Mouse (Mus musculus) MEL (cell line): Measurements from ENCODE around the gene Ncbp1. TPM values are rescaled to one million over a fixed set of nuclear protein-coding genes. Genes with fewer than 3 reads are reported as not detected.
A peak's percentile ranks its signal among the peaks of the same experiment; 100 is the strongest.

Experiments used
- DNase-seq: peaks from one replicate; pipeline ENCODE4 v3.0.0; 2011; ENCODE audit warnings: low read depth, low spot score
- H3K27ac ChIP-seq: 2 replicates; pipeline ENCODE4 v1.5.1; 2012; ENCODE audit warnings: low read depth, mild to moderate bottlenecking, control low read depth, low read length, moderate library complexity; ENCODE audit not compliant: control insufficient read depth
- H3K27me3 ChIP-seq, 2 experiments: fragments of 150-350 bp in 1 of 2; sonication (generic) in 1 of 2; 2 replicates each; pipeline ENCODE4 v1.6.1; 2012; ENCODE audit warnings: low read length in 2 of 2, mild to moderate bottlenecking in 2 of 2, improper control_type of control experiment in 1 of 2, moderate library complexity in 1 of 2; ENCODE audit not compliant: insufficient read depth in 2 of 2, control insufficient read depth in 1 of 2
- H3K36me3 ChIP-seq, 2 experiments: 2 replicates each; pipeline ENCODE4 v1.6.1; 2012 to 2014; ENCODE audit warnings: low read length in 2 of 2, improper control_type of control experiment in 1 of 2, inconsistent platforms in 1 of 2, mild to moderate bottlenecking in 1 of 2; ENCODE audit not compliant: insufficient read depth in 2 of 2, control insufficient read depth in 1 of 2
- H3K4me1 ChIP-seq, 2 experiments: fragments of 150-350 bp in 1 of 2; sonication (generic) in 1 of 2; 2 replicates each; pipeline ENCODE4 v1.6.1; 2012; ENCODE audit warnings: low read length in 2 of 2, improper control_type of control experiment in 1 of 2, mild to moderate bottlenecking in 1 of 2; ENCODE audit not compliant: insufficient read depth in 2 of 2, control insufficient read depth in 1 of 2
- H3K4me3 ChIP-seq, 2 experiments: fragments of 150-350 bp in 1 of 2; sonication (generic) in 1 of 2; 2 replicates each; pipeline ENCODE4 v1.5.1; 2012; ENCODE audit warnings: low read depth in 2 of 2, low read length in 2 of 2, mild to moderate bottlenecking in 2 of 2, moderate library complexity in 2 of 2, control low read depth in 1 of 2, improper control_type of control experiment in 1 of 2; ENCODE audit not compliant: control insufficient read depth in 1 of 2, insufficient read depth in 1 of 2
- H3K79me2 ChIP-seq: 2 replicates; pipeline ENCODE4 v1.6.1; 2012; ENCODE audit warnings: mild to moderate bottlenecking, low read length, moderate library complexity; ENCODE audit not compliant: control insufficient read depth, poor library complexity, insufficient read depth
- H3K9ac ChIP-seq: 2 replicates; pipeline ENCODE4 v1.6.1; 2012; ENCODE audit warnings: low read depth, mild to moderate bottlenecking, control low read depth, low read length, moderate library complexity; ENCODE audit not compliant: control insufficient read depth, poor library complexity, severe bottlenecking
- H3K9me3 ChIP-seq: fragments of 150-350 bp; sonication (generic); replicated peaks from 2 replicates; pipeline ENCODE4 v1.6.1; 2012; ENCODE audit warnings: mild to moderate bottlenecking, low read length, improper control_type of control experiment, moderate library complexity; ENCODE audit not compliant: insufficient read depth
- BHLHE40 ChIP-seq: IDR thresholded peaks from 2 replicates; pipeline ENCODE4 v1.6.1; 2012; ENCODE audit warnings: low read depth, mild to moderate bottlenecking, inconsistent platforms, low read length, improper control_type of control experiment, borderline replicate concordance
- CTCF ChIP-seq, 3 experiments: IDR thresholded peaks in 2 of 3; conservative IDR thresholded peaks in 1 of 3; 2 replicates each; pipeline ENCODE4 v1.5.1; 2011 to 2012; ENCODE audit warnings: low read length in 3 of 3, low read depth in 2 of 3, mild to moderate bottlenecking in 2 of 3, improper control_type of control experiment in 1 of 3, inconsistent platforms in 1 of 3, mixed read lengths in 1 of 3, moderate library complexity in 1 of 3; ENCODE audit not compliant: control insufficient read depth in 1 of 3, insufficient read depth in 1 of 3, poor library complexity in 1 of 3, severe bottlenecking in 1 of 3
- E2F4 ChIP-seq: IDR thresholded peaks from 2 replicates; pipeline ENCODE4 v1.6.1; 2011; ENCODE audit warnings: low read depth, low read length, improper control_type of control experiment, borderline replicate concordance
- ETS1 ChIP-seq: IDR thresholded peaks from 2 replicates; pipeline ENCODE4 v1.6.1; 2012; ENCODE audit warnings: low read depth, mild to moderate bottlenecking, inconsistent platforms, low read length, improper control_type of control experiment, moderate library complexity
- GATA1 ChIP-seq: IDR thresholded peaks from 2 replicates; pipeline ENCODE4 v1.6.1; 2011; ENCODE audit warnings: low read depth, low read length, improper control_type of control experiment
- HCFC1 ChIP-seq: IDR thresholded peaks from 2 replicates; pipeline ENCODE4 v1.6.1; 2012; ENCODE audit warnings: low read depth, mild to moderate bottlenecking, inconsistent platforms, low read length, improper control_type of control experiment, moderate library complexity
- JUND ChIP-seq: IDR thresholded peaks from 2 replicates; pipeline ENCODE4 v1.6.1; 2011; ENCODE audit warnings: low read depth, mild to moderate bottlenecking, improper control_type of control experiment, low read length
- MAFK ChIP-seq: IDR thresholded peaks from 2 replicates; pipeline ENCODE4 v1.6.1; 2011; ENCODE audit warnings: low read depth, mild to moderate bottlenecking, low read length, improper control_type of control experiment, borderline replicate concordance
- MAX ChIP-seq: IDR thresholded peaks from 2 replicates; pipeline ENCODE4 v1.6.1; 2011; ENCODE audit warnings: low read length, improper control_type of control experiment
- NRF1 ChIP-seq: IDR thresholded peaks from 2 replicates; pipeline ENCODE4 v1.6.1; 2014; ENCODE audit warnings: low read depth, mild to moderate bottlenecking, inconsistent platforms, low read length, improper control_type of control experiment, moderate library complexity; ENCODE audit not compliant: poor library complexity, insufficient read depth, severe bottlenecking
- POLR2AphosphoS5 ChIP-seq: IDR thresholded peaks from 2 replicates; pipeline ENCODE4 v1.6.1; 2012; ENCODE audit warnings: low read depth, borderline replicate concordance, mild to moderate bottlenecking, inconsistent platforms, low read length, moderate library complexity, mixed read lengths
- RAD21 ChIP-seq: IDR thresholded peaks from 2 replicates; pipeline ENCODE4 v1.6.1; 2011; ENCODE audit warnings: mild to moderate bottlenecking, low read depth, low read length, improper control_type of control experiment
- RCOR1 ChIP-seq: IDR thresholded peaks from 2 replicates; pipeline ENCODE4 v1.6.1; 2012; ENCODE audit warnings: low read depth, mild to moderate bottlenecking, inconsistent platforms, low read length, improper control_type of control experiment
- SIN3A ChIP-seq: IDR thresholded peaks from 2 replicates; pipeline ENCODE4 v1.6.1; 2012; ENCODE audit warnings: low read length, improper control_type of control experiment, inconsistent platforms
- SMC3 ChIP-seq: IDR thresholded peaks from 2 replicates; pipeline ENCODE4 v1.6.1; 2011; ENCODE audit warnings: low read depth, low read length, improper control_type of control experiment
- TAL1 ChIP-seq: IDR thresholded peaks from 2 replicates; pipeline ENCODE4 v1.6.1; 2012; ENCODE audit warnings: mild to moderate bottlenecking, inconsistent platforms, low read length, moderate library complexity, mixed read lengths
- TBP ChIP-seq: IDR thresholded peaks from 2 replicates; pipeline ENCODE4 v1.8.0; 2011; ENCODE audit warnings: low read depth, low read length, improper control_type of control experiment
- TCF12 ChIP-seq: IDR thresholded peaks from 2 replicates; pipeline ENCODE4 v1.6.1; 2014; ENCODE audit warnings: low read depth, mild to moderate bottlenecking, inconsistent platforms, low read length, improper control_type of control experiment, moderate library complexity
- USF2 ChIP-seq, 2 experiments: IDR thresholded peaks; 2 replicates each; pipeline ENCODE4 v1.6.1; 2011 to 2012; ENCODE audit warnings: improper control_type of control experiment in 2 of 2, low read length in 2 of 2, borderline replicate concordance in 1 of 2, inconsistent platforms in 1 of 2, low read depth in 1 of 2, mild to moderate bottlenecking in 1 of 2; ENCODE audit not compliant: insufficient read depth in 1 of 2
- ZKSCAN1 ChIP-seq: IDR thresholded peaks from 2 replicates; pipeline ENCODE4 v1.6.1; 2012; ENCODE audit warnings: low read depth, mild to moderate bottlenecking, inconsistent platforms, low read length, improper control_type of control experiment, moderate library complexity
- ZMIZ1 ChIP-seq: IDR thresholded peaks from 2 replicates; pipeline ENCODE4 v1.6.1; 2012; ENCODE audit warnings: low read depth, mild to moderate bottlenecking, inconsistent platforms, low read length, improper control_type of control experiment, moderate library complexity
- polyA plus RNA-seq, 2 experiments: library from polyadenylated mRNA; stranded (reverse) in 1 of 2; unstranded in 1 of 2; fragments of >175 nt in 1 of 2; fragments of >200 nt in 1 of 2; gene quantifications; 2 replicates each; pipeline versions ENCODE4 v1.2.1 to v1.2.4; 2012; ENCODE audit warnings: low replicate concordance in 2 of 2, low read depth in 1 of 2; ENCODE audit not compliant: insufficient read length in 2 of 2, insufficient read depth in 1 of 2, missing spikeins in 1 of 2
- total RNA-seq: library from RNA; depleted of rRNA; stranded (reverse); fragments of 300-350 nt; gene quantifications from 2 replicates; pipeline ENCODE4 v1.2.3, GENCODE M21; 2012

Ncbp1 gene
- total and polyA plus RNA-seq, 3 experiments = 86.6 to 106 TPM; not detected in 1

GRCm38 (mm10) chr4:46144323-46144722, 5.9 kb downstream of the Ncbp1 start:
- H3K4me1 ChIP-seq = peaks cover 2 to 12% of the 10 kb centered on the region in 2 experiments; a peak in 3 of 4 replicates
- no peaks in the 10 kb centered on the region for H3K27me3 ChIP-seq
- H3K9me3 ChIP-seq = no peaks in the 10 kb centered on the region
- H3K4me3 ChIP-seq = no peak overlapping the region
- peaks cover 15 to 20% of the 10 kb centered on the region in 2 experiments for H3K36me3 ChIP-seq
- peak; percentile 59 for DNase-seq
- TF ChIP-seq CTCF (IDR thresholded peaks at IDR 0.05 in 2 of 3, conservative IDR thresholded peaks at IDR 0.05 in 1 of 3; ENCODE audit: control insufficient read depth in 1 of 3, insufficient read depth in 1 of 3, low read depth in 2 of 3, low read length in 3 of 3, poor library complexity in 1 of 3, severe bottlenecking in 1 of 3) (peak; percentile 48 to 60 (median 55)), SMC3 (peak; percentile 29; the same call in 1 of the 2 replicates), SIN3A (no peak), GATA1 (no peak), MAX (no peak), POLR2AphosphoS5 (no peak), NRF1 (no peak), ETS1 (no peak)
- TF ChIP-seq, all 39 proteins: peak for 2
- Histone ChIP-seq H3K9ac (no peak overlapping the region), H3K27ac (no peak overlapping the region), H3K79me2 (peaks cover 44% of the 10 kb centered on the region)

- Histone ChIP-seq H3K9me3 (no peaks in the 10 kb centered on the region), H3K4me3 (no peak overlapping the region), H3K9ac (no peak overlapping the region), H3K79me2 (peaks cover 24% of the 10 kb centered on the region), H3K4me1 (0 out of 4 replicates have a peak, but pooled peaks cover 0 to 3% of the 10 kb centered on the region in 2 experiments), H3K27ac (no peak overlapping the region), H3K27me3 (no peaks in the 10 kb centered on the region), H3K36me3 (peaks cover 2 to 34% of the 10 kb centered on the region in 2 experiments)
- no peak for DNase-seq
- TF ChIP-seq POLR2AphosphoS5 (no peak), BHLHE40 (no peak), HCFC1 (no peak), ZKSCAN1 (no peak), RCOR1 (no peak)
Measured at GRCm38 (mm10) chr4:46146881-46147280, 8.5 kb downstream of the Ncbp1 start.

GRCm38 (mm10) chr4:46151903-46152544, 13.6 kb downstream of the Ncbp1 start:
- no peaks in the 10 kb centered on the region for H3K27me3 ChIP-seq
- no peak overlapping the region for H3K9ac ChIP-seq
- no peaks in the 10 kb centered on the region for H3K9me3 ChIP-seq
- no peak overlapping the region for H3K4me3 ChIP-seq
- H3K36me3 ChIP-seq = peaks cover 0 to 54% of the 10 kb centered on the region in 2 experiments; a peak in 2 of 4 replicates
- no peak overlapping the region for H3K27ac ChIP-seq
- TF ChIP-seq ZMIZ1 (no peak), NRF1 (no peak), TAL1 (no peak), RAD21 (no peak), E2F4 (no peak), MAX (no peak), USF2 (IDR thresholded peaks at IDR 0.05; ENCODE audit: borderline replicate concordance in 1 of 2, insufficient read depth in 1 of 2, low read depth in 1 of 2, low read length in 2 of 2) (no peak), TCF12 (no peak), MAFK (no peak), TBP (no peak), CTCF (IDR thresholded peaks at IDR 0.05 in 2 of 3, conservative IDR thresholded peaks at IDR 0.05 in 1 of 3; ENCODE audit: control insufficient read depth in 1 of 3, insufficient read depth in 1 of 3, low read depth in 2 of 3, low read length in 3 of 3, poor library complexity in 1 of 3, severe bottlenecking in 1 of 3) (no peak), ZKSCAN1 (no peak), JUND (no peak)
- DNase-seq = no peak
- H3K4me1 ChIP-seq = no peaks in the 10 kb centered on the region
- peaks cover 2% of the 10 kb centered on the region; the same call in 1 of the 2 replicates for H3K79me2 ChIP-seq
